Mouse (Mus musculus) gonadal fat pad, adult 2 months (tissue): ENCODE measurements at regions not wholly inside any gene's neighbourhood (a gene's known extent, or its start where the extent isn't known, plus 50 kb on each side); places are given as distances from the start of the nearest gene placed in this dataset.
A peak's percentile ranks its signal among the peaks of the same experiment; 100 is the strongest.

Experiments used
- DNase-seq: peaks from one replicate; pipeline ENCODE4 v3.0.0-alpha.2; 2012; ENCODE audit warnings: low read depth

GRCm38 (mm10) chr6:98872334-98872733, 529.8 kb upstream of the Gm765 start:
- DNase-seq = no peak

GRCm38 (mm10) chr6:98869772-98870171, 527.2 kb upstream of the Gm765 start:
- no peak for DNase-seq

- DNase-seq = no peak
These were observed 521.8 kb upstream of the Gm765 start for GRCm38 (mm10) chr6:98864306-98864705.

DNA sequence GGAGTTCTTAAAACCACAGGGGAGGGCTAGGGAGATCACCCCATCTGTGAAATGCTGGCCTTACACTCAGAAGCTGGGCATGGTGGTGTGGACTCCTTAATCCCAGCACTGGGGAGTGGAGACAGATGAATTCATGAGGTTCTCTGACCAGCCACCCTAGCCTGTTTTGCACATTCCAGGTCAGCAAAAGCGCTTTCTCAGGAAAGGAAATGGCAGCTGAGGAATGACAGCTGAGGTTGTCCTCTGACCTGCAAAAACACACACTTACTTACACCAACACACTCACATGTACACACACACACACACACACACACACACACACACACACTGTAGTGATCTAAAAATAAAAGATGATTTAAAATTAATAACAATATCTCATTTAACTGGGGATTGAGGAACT, 513.4 kb upstream of the Gm765 start:
- DNase-seq = no peak

GRCm38 (mm10) chr6:98850906-98851305, 508.4 kb upstream of the Gm765 start:
- peak; percentile 72 for DNase-seq

- DNase-seq = no peak
These were observed 506.3 kb upstream of the Gm765 start for GRCm38 (mm10) chr6:98848835-98849234.

GRCm38 (mm10) chr6:98846001-98846695, 503.6 kb upstream of the Gm765 start:
- no peak for DNase-seq

- DNase-seq = peak; percentile 92
These were observed 501.0 kb upstream of the Gm765 start for GRCm38 (mm10) chr6:98843598-98843997.

GRCm38 (mm10) chr6:98842924-98843323, 500.4 kb upstream of the Gm765 start:
- DNase-seq = no peak

- no peak for DNase-seq
These were observed 491.4 kb upstream of the Gm765 start for GRCm38 (mm10) chr6:98833922-98834321.

- DNase-seq = no peak
These were observed 487.6 kb upstream of the Gm765 start for GRCm38 (mm10) chr6:98830191-98830590.

DNA sequence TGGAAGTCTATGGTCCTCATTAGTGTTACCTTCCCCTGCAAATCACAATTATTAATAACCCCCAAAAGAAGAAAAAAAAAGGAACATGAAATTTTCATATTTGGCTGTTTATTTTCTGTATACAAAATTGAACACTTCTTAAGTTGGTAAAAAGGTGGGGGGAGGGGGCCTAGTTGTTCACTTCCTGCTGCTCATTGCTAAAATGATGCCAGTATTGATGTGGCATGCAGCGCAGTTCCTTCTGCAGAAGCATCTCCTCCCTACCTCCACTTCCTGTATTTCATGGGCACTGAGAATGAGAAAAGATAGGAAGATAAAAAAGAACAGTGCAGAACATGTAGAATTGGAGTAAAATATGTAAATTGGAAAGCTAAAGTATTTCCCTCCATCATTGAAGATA, 465.5 kb upstream of the Gm765 start:
- DNase-seq = no peak

- no peak for DNase-seq
These were observed 460.9 kb upstream of the Gm765 start for GRCm38 (mm10) chr6:98803384-98803949.

DNA sequence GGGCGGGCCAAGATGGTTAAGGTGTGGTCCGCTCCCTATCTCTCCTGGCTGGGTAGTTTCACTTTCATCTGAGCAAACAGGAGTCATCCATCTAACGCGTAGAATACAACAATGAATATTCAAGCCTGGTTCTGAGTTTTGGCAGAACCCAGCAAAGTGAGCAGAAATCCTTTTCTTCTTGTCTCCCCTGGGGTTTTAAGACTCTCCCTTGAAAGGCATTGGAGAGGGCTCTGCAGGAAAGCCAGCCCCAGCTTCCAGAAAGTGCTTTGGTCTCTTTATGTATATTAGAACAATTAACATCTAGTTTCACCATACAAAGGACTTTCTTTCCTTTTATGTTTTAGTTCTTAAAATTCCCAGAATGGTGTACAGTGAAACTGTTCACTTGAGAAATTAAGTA, 458.5 kb upstream of the Gm765 start:
- DNase-seq = no peak

- DNase-seq = no peak
These were observed 457.5 kb upstream of the Gm765 start for GRCm38 (mm10) chr6:98800040-98800439.

GRCm38 (mm10) chr6:98797778-98798177, 455.2 kb upstream of the Gm765 start:
- no peak for DNase-seq

GRCm38 (mm10) chr6:98797373-98797772, 454.8 kb upstream of the Gm765 start:
- no peak for DNase-seq

- DNase-seq = no peak
These were observed 454.1 kb upstream of the Gm765 start for GRCm38 (mm10) chr6:98796666-98797065.

- DNase-seq = peak; percentile 54
These were observed 444.9 kb upstream of the Gm765 start for GRCm38 (mm10) chr6:98787422-98787821.

DNA sequence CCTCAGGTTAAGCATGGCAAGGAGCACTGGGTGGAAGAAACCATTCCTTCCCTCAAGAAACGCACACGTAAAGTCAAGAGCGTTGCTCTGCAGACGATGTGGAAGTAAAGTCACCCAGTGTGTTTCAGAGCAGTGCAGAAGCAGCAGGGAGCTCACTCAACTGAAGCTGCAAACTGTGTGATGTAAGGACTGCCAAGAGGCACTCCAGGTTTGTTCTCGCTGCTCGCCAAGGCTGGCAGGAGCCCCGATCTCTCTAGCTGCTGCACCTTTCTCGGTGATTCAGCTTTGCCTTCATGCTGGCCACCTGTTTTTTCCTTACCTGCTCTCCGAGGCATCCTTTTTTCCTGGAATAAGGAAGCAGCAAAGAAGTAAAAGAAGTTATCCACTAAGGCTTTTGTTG, 439.5 kb upstream of the Gm765 start:
- DNase-seq = no peak

DNA sequence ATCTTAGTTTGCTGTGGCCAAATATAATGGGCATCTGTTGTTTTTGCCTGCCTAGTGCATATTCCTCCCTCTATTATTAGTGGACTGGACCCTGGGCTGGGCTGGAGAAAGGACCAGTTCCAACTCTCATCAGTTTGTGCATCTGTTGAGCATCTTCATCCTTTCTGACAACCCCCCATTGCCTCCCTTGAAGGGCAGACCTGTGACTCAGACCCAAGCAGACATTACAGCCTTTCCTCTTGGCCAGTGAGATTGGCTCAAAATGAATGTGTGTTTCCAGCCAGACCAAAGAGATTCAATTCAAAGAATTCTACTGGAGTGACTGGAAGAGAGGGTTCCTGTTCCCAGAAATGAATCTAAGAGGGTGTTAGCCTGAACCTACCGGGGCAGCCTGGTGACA, 433.2 kb upstream of the Gm765 start:
- DNase-seq = no peak

- DNase-seq = no peak
These were observed 427.4 kb upstream of the Gm765 start for GRCm38 (mm10) chr6:98769999-98770398.

DNA sequence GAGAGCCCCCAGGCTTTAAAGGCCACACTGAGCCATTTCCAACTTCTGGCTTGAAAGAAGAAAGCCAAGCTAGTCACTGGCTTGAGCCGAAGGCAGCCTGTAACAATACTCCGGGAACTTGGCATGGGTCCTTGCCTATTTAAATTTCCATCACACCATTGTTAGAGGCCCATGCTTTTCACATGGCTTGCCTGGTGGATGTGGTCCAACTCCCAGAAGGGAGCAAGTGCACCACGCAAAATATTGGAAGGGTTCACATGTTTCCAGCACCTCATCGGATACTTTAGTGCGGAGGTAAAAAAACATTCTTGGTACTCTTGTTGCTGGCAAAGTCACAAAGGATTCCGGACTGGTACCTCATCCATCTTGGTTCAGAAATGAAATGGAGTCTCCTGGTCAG, 426.8 kb upstream of the Gm765 start:
- no peak for DNase-seq

DNA sequence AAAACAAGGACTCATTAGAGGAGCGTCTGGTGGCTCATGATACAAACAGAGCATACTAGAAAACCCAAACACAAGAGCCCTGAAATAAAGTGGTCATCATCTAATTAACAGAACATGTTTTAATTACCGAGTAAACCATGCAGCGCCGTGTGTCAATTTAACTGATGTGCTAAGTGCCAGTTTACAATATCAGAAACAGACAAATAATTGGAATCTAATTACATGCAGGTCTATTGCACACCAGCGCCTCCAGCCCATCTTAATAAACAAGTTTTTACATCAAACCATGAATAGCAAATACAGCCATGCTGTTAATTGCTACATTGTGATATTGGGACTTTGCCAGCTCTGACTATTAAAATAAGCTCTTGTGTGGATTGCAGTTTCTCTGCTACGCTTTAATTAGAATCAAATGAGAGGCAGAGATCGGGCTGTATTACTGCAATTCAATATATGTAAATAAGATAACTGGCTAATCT, 425.3 kb upstream of the Gm765 start:
- DNase-seq = no peak
